Mouse (Mus musculus): Measurements from ENCODE around the gene Znrf1. TPM values are rescaled to one million over a fixed set of nuclear protein-coding genes. Genes with fewer than 3 reads are reported as not detected.
A peak's percentile ranks its signal among the peaks of the same experiment; 100 is the strongest.
"Not testable (repeated sequence)": the region's sequence is repeated elsewhere in the genome, so short reads cannot be mapped to it uniquely, and the experiment has no call there.

Znrf1 gene
- 42.1 and 44.8 TPM in 2 replicates for polyA plus RNA-seq (2016; fragmentation: Nextera tagmentation; extraction: Ambion mirVana)

DNA sequence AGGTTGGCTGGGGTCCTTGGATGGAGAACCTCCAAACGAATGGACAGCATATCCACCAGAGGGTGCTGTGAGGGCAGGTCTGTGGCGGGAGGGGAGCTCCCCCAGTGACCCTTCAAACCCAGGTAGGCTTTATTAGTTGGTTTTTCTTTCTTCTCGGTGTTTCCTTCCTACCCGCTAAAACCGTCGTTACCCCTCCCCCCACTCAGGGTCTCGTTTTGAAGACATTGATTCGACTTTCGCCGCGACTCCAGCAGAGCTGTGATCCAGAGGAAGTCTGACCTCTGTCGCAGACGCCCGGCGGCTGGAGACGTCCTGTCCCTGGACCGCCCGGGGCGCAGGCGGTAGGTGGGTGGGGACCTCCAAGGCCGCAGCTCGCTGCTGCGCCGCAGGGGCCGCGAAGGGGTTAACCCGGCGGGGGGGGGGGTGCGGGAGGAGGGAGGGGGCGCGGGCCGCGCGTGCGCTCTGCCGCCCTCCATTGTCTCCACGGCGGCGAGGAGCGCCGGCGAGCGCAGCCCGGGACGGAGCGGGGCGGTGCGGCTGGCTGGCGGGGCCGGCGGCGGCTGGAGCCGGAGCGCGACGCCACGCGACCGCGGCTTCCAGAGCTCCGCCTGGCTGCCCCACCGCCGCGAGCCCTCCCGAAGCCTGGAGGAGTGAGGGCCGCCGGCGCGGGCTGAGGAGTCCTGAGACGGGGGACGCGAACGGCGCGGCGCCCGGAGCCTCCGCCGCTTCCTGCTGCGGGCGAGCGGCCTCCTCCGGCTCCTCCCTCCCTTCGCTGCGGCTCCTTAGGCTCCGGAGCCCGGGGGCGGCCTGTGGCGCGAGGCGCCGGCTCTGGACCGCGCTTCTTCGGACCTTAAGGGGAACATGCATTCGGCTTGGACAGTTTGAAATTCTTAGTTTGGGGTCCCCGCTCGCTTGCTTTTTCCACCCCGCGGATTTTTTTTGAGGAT lies at the start of gene Znrf1:
Gene Znrf1, plus strand, starts transcription at position 67 of the 947 bp plus-strand sequence.
- Histone ChIP-seq H3K4me1 (peaks cover 36% of the 10 kb centered on the region), H3K36me3 (peaks cover 10% of the 10 kb centered on the region), H3K27me3 (ENCODE audit: low read depth, poor library complexity, severe bottlenecking) (no peaks in the 10 kb centered on the region), H3K4me3 (peak within 1 kb of the TSS; percentile 99), H3K9me3 (replicated peaks) (no peaks in the 10 kb centered on the region), H3K27ac (peak within 1 kb of the TSS; percentile 98)
- DNase-seq (ENCODE audit: low spot score), result peak; percentile 95
- WGBS, result under 1% methylated on average over 73 of the region's 100 CpGs

DNA sequence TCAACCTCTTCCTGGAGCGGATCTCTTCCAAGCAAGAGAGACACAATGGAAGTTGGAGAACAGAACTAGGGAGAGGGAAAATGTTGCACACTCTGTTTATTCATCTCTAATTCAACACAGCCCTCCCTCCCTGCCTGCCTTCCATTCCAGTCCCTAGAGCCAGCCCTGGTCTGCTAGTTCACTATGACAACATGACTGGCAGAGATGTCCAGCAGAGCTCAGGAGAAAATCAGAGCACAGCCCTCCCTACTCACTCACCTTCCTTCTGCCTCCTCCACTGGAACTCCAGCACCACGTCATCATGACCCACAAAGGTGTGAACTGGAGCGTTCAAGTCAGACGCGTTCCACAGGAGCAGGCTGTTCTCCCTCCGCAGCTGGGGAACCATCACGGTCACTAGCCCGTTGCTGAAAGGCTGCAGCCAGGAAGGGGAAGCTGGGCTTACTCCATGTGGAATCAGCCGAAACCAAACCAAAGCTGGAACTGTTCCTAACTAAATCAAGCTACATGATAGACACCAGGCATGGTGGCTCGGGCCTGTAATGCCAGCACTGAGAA lies 45.8 kb upstream of the Znrf1 start:
- Histone ChIP-seq H3K36me3 (peaks cover 36% of the 10 kb centered on the region), H3K27ac (no peak overlapping the region), H3K9me3 (replicated peaks) (no peaks in the 10 kb centered on the region), H3K27me3 (ENCODE audit: low read depth, poor library complexity, severe bottlenecking) (no peaks in the 10 kb centered on the region), H3K4me3 (no peak overlapping the region), H3K4me1 (no peaks in the 10 kb centered on the region)
- DNase-seq (ENCODE audit: low spot score), result no peak
- WGBS, result 89% methylated on average over 10 of the region's 10 CpGs

DNA sequence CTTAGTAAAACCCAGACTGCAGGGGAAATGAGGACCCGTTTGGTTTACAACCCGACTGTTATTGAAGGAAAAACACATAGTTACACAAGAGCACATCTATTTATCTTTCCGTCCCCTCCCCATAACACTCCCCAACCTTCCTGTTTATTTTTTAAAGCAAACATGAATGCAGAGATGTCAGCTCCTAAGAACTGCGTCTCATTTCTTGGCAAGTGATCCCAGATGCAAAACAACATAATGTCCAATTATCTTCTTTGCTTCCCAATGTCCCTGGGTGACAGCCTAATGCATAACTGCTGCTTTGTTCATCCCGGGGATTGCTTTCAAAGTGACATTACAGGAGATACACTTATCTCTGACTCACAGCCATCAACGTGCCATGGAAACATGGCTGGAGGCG lies 44.7 kb upstream of the Znrf1 start:
- no peak overlapping the region for H3K4me3 ChIP-seq
- no peaks in the 10 kb centered on the region for H3K27me3 ChIP-seq (ENCODE audit: low read depth, poor library complexity, severe bottlenecking)
- no peak for DNase-seq (ENCODE audit: low spot score)
- WGBS, result 85% methylated on average over 7 of the region's 7 CpGs
- peaks cover 41% of the 10 kb centered on the region for H3K36me3 ChIP-seq
- H3K4me1 ChIP-seq, result no peaks in the 10 kb centered on the region
- no peak overlapping the region for H3K27ac ChIP-seq
- no peaks in the 10 kb centered on the region for H3K9me3 ChIP-seq (replicated peaks)

DNA sequence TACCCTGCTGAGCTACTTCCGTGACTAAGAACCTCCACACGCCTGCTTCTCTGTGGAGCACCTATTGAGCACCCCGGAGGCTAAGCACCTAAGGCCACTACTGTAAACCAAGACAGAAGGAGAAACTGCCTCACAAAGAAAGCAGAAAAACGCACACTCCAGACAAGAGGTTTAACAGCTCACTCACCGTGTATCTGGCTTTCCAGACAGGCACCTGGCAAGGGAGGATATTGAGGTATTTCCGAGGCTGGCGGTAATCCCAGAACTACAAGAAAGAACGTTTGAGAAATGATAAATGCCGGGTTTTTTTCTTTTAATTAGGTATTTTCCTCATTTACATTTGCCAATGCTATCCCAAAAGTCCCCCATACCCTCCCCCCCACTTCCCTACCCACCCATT lies 43.4 kb upstream of the Znrf1 start:
- H3K36me3 ChIP-seq, result peaks cover 42% of the 10 kb centered on the region
- no peak for DNase-seq (ENCODE audit: low spot score)
- no peak overlapping the region for H3K27ac ChIP-seq
- H3K4me3 ChIP-seq, result no peak overlapping the region
- WGBS, result 95% methylated on average over 9 of the region's 9 CpGs
- H3K27me3 ChIP-seq (ENCODE audit: low read depth, poor library complexity, severe bottlenecking), result no peaks in the 10 kb centered on the region
- H3K4me1 ChIP-seq, result no peaks in the 10 kb centered on the region
- H3K9me3 ChIP-seq (replicated peaks), result no peaks in the 10 kb centered on the region

DNA sequence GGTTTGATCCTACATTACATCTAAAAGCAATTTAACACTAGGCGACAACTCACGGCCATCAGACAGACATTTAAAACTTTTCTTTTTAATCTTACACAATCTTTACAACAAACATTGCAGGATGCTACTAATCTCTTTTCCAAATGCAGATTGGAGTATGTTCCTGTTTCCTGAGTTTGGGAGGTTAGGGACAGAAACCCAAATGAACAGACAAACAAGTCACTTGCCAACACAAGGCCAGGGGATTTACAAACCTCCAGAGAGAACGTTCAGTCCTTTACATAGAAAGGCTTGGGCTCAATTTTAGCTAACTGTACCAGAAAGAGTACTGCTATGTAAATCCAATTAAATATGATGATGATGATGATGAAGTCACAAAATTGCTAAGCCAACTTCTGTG lies 42.7 kb upstream of the Znrf1 start:
- WGBS, result 96% methylated on average over 3 of the region's 3 CpGs
- H3K36me3 ChIP-seq, result peaks cover 48% of the 10 kb centered on the region

DNA sequence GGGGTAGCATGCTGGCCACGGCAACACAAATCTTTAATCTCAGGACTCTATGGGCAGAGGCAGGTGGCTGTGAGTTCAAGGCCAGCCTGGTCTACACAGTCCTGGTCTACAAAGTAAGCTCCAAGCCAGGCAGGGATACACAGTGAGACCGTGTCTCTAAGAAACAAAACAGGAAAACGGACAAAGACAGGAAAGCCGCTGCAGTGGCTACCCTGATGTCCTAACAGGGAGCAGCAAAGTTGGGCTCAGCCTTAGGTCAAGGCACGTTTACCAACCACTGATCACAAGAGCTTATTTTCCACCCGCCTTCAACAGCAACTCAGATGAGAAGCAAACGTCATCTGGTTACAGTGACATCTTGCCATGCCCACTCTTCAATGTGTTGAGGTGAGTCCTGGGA lies 39.6 kb upstream of the Znrf1 start:
- no peak for DNase-seq (ENCODE audit: low spot score)
- Histone ChIP-seq H3K4me3 (no peak overlapping the region), H3K4me1 (no peaks in the 10 kb centered on the region), H3K27me3 (ENCODE audit: low read depth, poor library complexity, severe bottlenecking) (no peaks in the 10 kb centered on the region), H3K9me3 (replicated peaks) (no peaks in the 10 kb centered on the region), H3K36me3 (peaks cover 66% of the 10 kb centered on the region), H3K27ac (no peak overlapping the region)
- 90% methylated on average over 7 of the region's 7 CpGs for WGBS

More for the DNA sequence above, 42.7 kb upstream of the Znrf1 start:
- Histone ChIP-seq H3K27me3 (ENCODE audit: low read depth, poor library complexity, severe bottlenecking) (no peaks in the 10 kb centered on the region), H3K9me3 (replicated peaks) (no peaks in the 10 kb centered on the region), H3K4me1 (no peaks in the 10 kb centered on the region), H3K4me3 (no peak overlapping the region), H3K27ac (no peak overlapping the region)
- no peak for DNase-seq (ENCODE audit: low spot score)

DNA sequence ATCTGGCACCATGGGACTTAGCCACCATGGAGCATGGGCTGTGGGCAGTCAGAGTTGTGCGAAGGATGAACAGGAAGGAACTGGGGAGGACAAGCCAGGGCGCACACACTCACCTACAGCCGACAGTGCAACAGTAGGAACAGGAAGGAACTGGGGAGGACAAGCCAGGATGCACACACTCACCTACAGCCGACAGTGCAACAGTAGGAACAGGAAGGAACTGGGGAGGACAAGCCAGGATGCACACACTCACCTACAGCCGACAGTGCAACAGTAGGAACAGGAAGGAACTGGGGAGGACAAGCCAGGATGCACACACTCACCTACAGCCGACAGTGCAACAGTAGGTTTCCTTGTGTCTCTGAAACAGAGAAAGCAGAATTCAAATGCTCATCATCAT lies 37.6 kb upstream of the Znrf1 start:
- not testable (repeated sequence) for DNase-seq (ENCODE audit: low spot score); H3K4me1 ChIP-seq; H3K27ac ChIP-seq; H3K9me3 ChIP-seq (replicated peaks); H3K27me3 ChIP-seq (ENCODE audit: low read depth, poor library complexity, severe bottlenecking); H3K4me3 ChIP-seq
- WGBS, result 92% methylated on average over 6 of the region's 6 CpGs
- peaks cover 63% of the 10 kb centered on the region for H3K36me3 ChIP-seq

DNA sequence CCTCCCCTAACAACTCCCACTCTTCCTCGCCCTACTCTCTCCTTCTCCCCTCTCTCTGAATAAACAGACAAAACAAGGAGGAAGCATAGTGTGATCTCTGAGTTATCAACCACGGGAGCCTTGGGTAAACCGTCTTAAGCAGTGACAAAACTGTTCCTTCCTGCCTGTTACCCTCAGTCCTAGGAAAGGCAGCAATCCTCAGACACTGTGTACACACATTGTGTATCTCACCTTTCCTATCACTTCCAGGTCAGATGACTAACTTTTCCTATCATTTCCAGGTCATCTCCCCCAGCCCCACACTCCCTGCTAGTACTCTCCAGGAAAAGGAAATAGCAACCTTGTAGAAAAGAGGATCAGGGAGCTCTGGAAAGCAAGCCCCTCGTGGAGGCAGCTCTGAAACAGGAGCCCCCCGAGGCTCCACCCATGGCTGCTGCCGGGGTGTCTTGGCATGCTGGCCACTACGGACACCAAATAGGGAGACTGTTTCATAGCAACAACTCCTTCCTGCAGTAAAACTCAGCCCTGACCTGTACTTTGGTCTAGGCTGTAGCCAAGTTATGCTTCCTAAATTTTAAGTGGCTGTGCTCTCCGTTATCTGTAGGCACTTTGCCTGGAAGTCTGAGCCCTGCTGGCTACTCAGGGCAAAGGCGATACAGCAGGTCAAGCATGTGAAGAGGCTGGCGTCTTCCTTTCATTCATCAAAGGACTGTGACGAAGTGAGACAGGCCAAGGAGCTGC lies 34.0 kb upstream of the Znrf1 start:
- H3K4me3 ChIP-seq, result no peak overlapping the region
- peaks cover 48% of the 10 kb centered on the region for H3K36me3 ChIP-seq
- no peaks in the 10 kb centered on the region for H3K27me3 ChIP-seq (ENCODE audit: low read depth, poor library complexity, severe bottlenecking)
- DNase-seq (ENCODE audit: low spot score), result no peak
- no peak overlapping the region for H3K27ac ChIP-seq
- H3K9me3 ChIP-seq (replicated peaks), result no peaks in the 10 kb centered on the region
- 73% methylated on average over 11 of the region's 11 CpGs for WGBS
- no peaks in the 10 kb centered on the region for H3K4me1 ChIP-seq

DNA sequence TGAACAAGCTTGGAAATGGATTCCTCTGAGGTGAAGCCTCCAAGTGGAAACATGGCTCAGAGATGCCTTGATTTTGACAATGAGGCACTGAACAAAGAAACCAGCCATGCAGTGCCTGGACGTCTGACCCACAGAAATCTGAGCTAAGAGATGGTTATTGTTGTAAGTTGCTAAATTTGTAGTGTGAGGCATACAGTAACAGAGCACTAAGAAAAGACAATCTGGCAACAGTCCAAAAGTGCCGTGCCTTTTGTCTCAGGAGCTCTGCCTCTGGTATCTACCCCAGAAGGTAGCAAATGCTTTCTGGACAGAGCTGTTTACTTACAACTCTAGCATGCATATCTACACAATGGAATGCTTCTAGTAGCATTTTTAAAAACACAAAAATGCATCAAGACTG lies 27.3 kb upstream of the Znrf1 start:
- no peak overlapping the region for H3K4me3 ChIP-seq
- no peaks in the 10 kb centered on the region for H3K4me1 ChIP-seq
- WGBS, result 88% methylated on average over 2 of the region's 2 CpGs
- no peak overlapping the region for H3K27ac ChIP-seq
- no peak for DNase-seq (ENCODE audit: low spot score)
- peaks cover 11% of the 10 kb centered on the region for H3K36me3 ChIP-seq
- no peaks in the 10 kb centered on the region for H3K27me3 ChIP-seq (ENCODE audit: low read depth, poor library complexity, severe bottlenecking)
- no peaks in the 10 kb centered on the region for H3K9me3 ChIP-seq (replicated peaks)

DNA sequence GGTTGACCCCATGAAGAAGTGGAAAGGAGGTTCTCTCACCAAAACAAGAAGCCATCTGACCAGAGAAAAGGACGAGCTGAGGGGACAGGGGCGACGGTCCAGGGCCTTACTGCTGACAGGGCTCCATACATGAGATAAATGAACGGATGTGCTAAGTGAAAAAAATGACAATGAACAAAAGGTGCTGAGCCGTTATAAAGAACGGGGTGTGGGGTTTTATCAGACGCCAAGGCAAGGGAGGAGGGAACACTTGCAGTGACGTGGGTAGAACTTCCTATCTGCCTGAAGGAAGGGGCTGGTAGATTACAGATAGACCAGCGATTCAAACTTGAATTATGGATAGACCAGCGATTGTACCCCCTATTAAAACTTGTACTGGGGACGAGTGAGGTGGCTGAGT lies 26.6 kb upstream of the Znrf1 start:
- no peak for DNase-seq (ENCODE audit: low spot score)
- Histone ChIP-seq H3K27me3 (ENCODE audit: low read depth, poor library complexity, severe bottlenecking) (no peaks in the 10 kb centered on the region), H3K9me3 (replicated peaks) (no peaks in the 10 kb centered on the region), H3K36me3 (peaks cover 4% of the 10 kb centered on the region), H3K4me1 (no peaks in the 10 kb centered on the region), H3K4me3 (no peak overlapping the region), H3K27ac (no peak overlapping the region)
- WGBS, result 87% methylated on average over 11 of the region's 11 CpGs

DNA sequence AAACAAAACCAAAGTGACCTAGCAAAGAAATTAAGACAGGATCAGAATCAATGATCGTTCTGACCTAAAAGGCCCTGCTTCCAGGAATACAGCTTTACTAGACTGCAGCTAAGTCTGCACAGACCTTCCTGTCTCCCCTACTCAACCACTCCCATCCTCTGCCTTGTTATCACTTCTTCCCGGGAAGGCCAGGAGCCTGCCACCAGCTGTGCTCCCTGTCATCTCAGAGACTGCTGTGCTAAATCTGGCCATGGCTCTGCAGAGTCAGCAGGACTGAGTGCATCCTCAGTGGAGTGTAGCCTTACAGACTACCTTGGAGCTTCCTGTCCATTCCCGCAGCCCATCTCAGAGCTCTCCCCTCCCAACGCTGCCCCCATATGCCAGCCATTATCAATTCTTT lies 25.5 kb upstream of the Znrf1 start:
- DNase-seq (ENCODE audit: low spot score), result no peak
- Histone ChIP-seq H3K4me1 (no peaks in the 10 kb centered on the region), H3K4me3 (no peak overlapping the region), H3K9me3 (replicated peaks) (no peaks in the 10 kb centered on the region), H3K27ac (no peak overlapping the region), H3K36me3 (peaks cover 2% of the 10 kb centered on the region), H3K27me3 (ENCODE audit: low read depth, poor library complexity, severe bottlenecking) (no peaks in the 10 kb centered on the region)
- WGBS, result 67% methylated on average over 4 of the region's 4 CpGs

DNA sequence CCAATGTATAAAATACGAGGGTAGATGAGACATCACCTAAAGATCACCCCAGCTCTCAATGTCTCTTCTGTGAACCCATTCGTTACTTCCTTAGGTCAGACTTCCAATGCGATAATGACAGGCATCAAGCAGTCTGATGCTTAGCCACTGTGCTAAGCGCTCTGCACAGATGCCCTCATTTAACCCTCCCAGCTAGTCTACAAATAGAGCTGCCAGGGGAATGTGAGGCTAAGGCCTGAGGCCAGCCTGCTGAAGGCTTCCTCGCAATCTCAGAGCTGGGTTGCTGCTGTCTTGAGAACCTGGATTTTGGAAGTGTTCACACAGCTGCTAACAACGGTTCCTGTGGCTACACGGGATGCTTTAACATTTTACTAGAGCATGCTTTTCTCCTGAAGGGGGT lies 23.0 kb upstream of the Znrf1 start:
- no peaks in the 10 kb centered on the region for H3K4me1 ChIP-seq
- H3K36me3 ChIP-seq, result peaks cover 13% of the 10 kb centered on the region
- H3K27ac ChIP-seq, result no peak overlapping the region
- no peaks in the 10 kb centered on the region for H3K9me3 ChIP-seq (replicated peaks)
- no peak overlapping the region for H3K4me3 ChIP-seq
- DNase-seq (ENCODE audit: low spot score), result no peak
- no peaks in the 10 kb centered on the region for H3K27me3 ChIP-seq (ENCODE audit: low read depth, poor library complexity, severe bottlenecking)
- 90% methylated on average over 7 of the region's 7 CpGs for WGBS

DNA sequence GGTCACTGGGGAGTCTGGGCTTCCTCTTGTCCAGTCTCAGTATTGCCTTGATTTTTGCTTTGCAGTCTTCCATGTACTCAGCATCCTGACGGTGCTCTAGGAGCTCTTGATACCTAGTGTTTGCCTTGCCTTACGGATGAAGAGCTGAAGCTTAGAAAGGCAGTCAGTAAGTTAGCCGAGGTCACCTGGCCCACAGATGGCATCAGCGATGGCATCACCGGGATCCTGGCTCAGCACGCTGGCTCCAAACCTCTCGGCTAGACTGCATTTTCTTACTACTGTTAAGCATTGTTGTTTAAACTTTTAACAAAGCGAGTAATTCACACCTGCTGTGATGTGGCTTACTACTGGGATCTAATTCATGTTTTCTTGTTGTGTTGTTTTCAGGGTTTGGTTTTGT lies 22.5 kb upstream of the Znrf1 start:
- Histone ChIP-seq H3K4me3 (no peak overlapping the region), H3K36me3 (peaks cover 13% of the 10 kb centered on the region), H3K27me3 (ENCODE audit: low read depth, poor library complexity, severe bottlenecking) (no peaks in the 10 kb centered on the region), H3K9me3 (replicated peaks) (no peaks in the 10 kb centered on the region), H3K4me1 (no peaks in the 10 kb centered on the region), H3K27ac (no peak overlapping the region)
- WGBS, result 85% methylated on average over 8 of the region's 8 CpGs
- DNase-seq (ENCODE audit: low spot score), result no peak

Measured in limb, embryonic 10.5 days (tissue).